In genomic region chr6:51857821-51858220, GRCm38 (mm10) we compare ENCODE assay signal across 8 mouse cellular contexts.
DNase-seq lines count a peak whose midpoint lies in the region; ATAC-seq and TF ChIP-seq lines count a peak whose summit lies in the region.

No protein-coding gene starts in this region.

- 1% methylated on average over 11 of the region's 11 CpGs for WGBS in lung, adult 2 months

- no peaks in the 10 kb centered on the region for H3K9me3 ChIP-seq in G1E (replicated peaks)

- TF ChIP-seq POLR2A in lung, adult 2 months (IDR thresholded peaks at IDR 0.05; ENCODE audit: borderline replicate concordance, extremely low read depth, low read depth, low read length), result no peak

- peak; percentile 66 for ATAC-seq in G1E (ENCODE audit: extremely low read depth, insufficient number of reproducible peaks, low FRiP score, poor library complexity, severe bottlenecking)
- peak; percentile 87 for ATAC-seq in neutrophil, adult 5-6 weeks (ENCODE audit: extremely low read depth, insufficient number of reproducible peaks, low FRiP score, poor library complexity, severe bottlenecking)

- peak; percentile 62 for DNase-seq in G1E (ENCODE audit: low spot score)
- peak; percentile 97 to 99 for DNase-seq in cerebellum, adult 18-20 months
- peak; percentile 96 for DNase-seq in forelimb bud, embryonic 11.5 days (ENCODE audit: low read depth, low spot score)
- DNase-seq in heart, postnatal 4 days, result peak; percentile 98
- peak; percentile 95 to 99 for DNase-seq in layer of hippocampus, adult 2 months (ENCODE audit: low spot score in 2 of 2)
- peak; percentile 88 for DNase-seq in lung, adult 2 months
- peak; percentile 83 for DNase-seq in testis, postnatal 14 days (ENCODE audit: low spot score)

- no peaks in the 10 kb centered on the region for H3K27me3 ChIP-seq in G1E (ENCODE audit: insufficient read depth, low read length)

- no peak overlapping the region for H3K4me3 ChIP-seq in G1E (ENCODE audit: low read depth, low read length)
- H3K4me3 ChIP-seq in layer of hippocampus, adult 2 months, result no peak overlapping the region
- H3K4me3 ChIP-seq in lung, adult 2 months (replicated peaks; ENCODE audit: extremely low read depth, low read depth, low read length), result no peak overlapping the region

- peak; percentile 76 for TF ChIP-seq CTCF in G1E (IDR thresholded peaks at IDR 0.05; ENCODE audit: low read depth, low read length)
- TF ChIP-seq CTCF in layer of hippocampus, adult 2 months (conservative IDR thresholded peaks at IDR 0.05), result peak; percentile 99
- TF ChIP-seq CTCF in lung, adult 2 months (IDR thresholded peaks at IDR 0.05; ENCODE audit: insufficient read depth, low read length), result peak; percentile 97

- H3K27ac ChIP-seq in layer of hippocampus, adult 2 months, result 0 out of 2 replicates have a peak overlapping the region, but pooled peaks have one; percentile 21

- peaks cover 5% of the 10 kb centered on the region for H3K36me3 ChIP-seq in G1E (replicated peaks)

- peaks cover 4% of the 10 kb centered on the region; the same call in 1 of the 2 replicates for H3K4me1 ChIP-seq in G1E (ENCODE audit: insufficient read depth, low read depth, low read length)
- no peaks in the 10 kb centered on the region for H3K4me1 ChIP-seq in lung, adult 2 months (ENCODE audit: control insufficient read depth, insufficient read depth, low read length)
